Mouse (Mus musculus) intestine, postnatal 0 days (tissue): ENCODE data around the gene Aim2. TPM values are rescaled to one million over a fixed set of nuclear protein-coding genes. Genes with fewer than 3 reads are reported as not detected.

Experiments used
- polyA plus RNA-seq: library from polyadenylated mRNA; unstranded; fragments of >200 nt; fragmentation: Nextera tagmentation; extraction: Ambion mirVana; gene quantifications from 2 replicates; pipeline ENCODE4 v1.2.1, GENCODE M21; 2015

Aim2 gene
- polyA plus RNA-seq, 1 experiment from 2014 or later = 3.1 TPM

Other genes with a start within 250 kb of the Aim2 start
- gene Olfr1408, start 213.5 kb upstream of the Aim2 start, polyA plus RNA-seq = not detected in 2 replicates
- not detected in 2 replicates for gene Olfr1406, start 160.2 kb upstream of the Aim2 start, polyA plus RNA-seq
- gene Olfr218, start 153.1 kb upstream of the Aim2 start, polyA plus RNA-seq = not detected in 2 replicates
- not detected in 2 replicates for gene Olfr1404, start 138.5 kb upstream of the Aim2 start, polyA plus RNA-seq
- gene Fcer1a, start 123.7 kb upstream of the Aim2 start, polyA plus RNA-seq = 0.25 TPM in 1 of 2 replicates, not detected in the other
- not detected in 2 replicates for gene Olfr418, start 84.9 kb upstream of the Aim2 start, polyA plus RNA-seq
- gene Mptx2, start 73.1 kb upstream of the Aim2 start, polyA plus RNA-seq = 2.2 and 3.0 TPM in 2 replicates
- 0.66 and 1.5 TPM in 2 replicates for gene Ackr1, start 17.1 kb upstream of the Aim2 start, polyA plus RNA-seq
- gene Cadm3, start 16.8 kb downstream of the Aim2 start, polyA plus RNA-seq = 0.85 and 1.2 TPM in 2 replicates
- gene Ifi206, start 140.2 kb downstream of the Aim2 start, polyA plus RNA-seq = 0.16 and 0.41 TPM in 2 replicates
- gene Ifi214, start 185.1 kb downstream of the Aim2 start, polyA plus RNA-seq = not detected in 2 replicates
- gene Ifi213, start 248.4 kb downstream of the Aim2 start, polyA plus RNA-seq = 0.22 and 0.59 TPM in 2 replicates